Mouse (Mus musculus) forebrain, embryonic 12.5 days (tissue): ENCODE measurements around the gene Gse1. TPM values are rescaled to one million over a fixed set of nuclear protein-coding genes. Genes with fewer than 3 reads are reported as not detected.

ENCODE experiments used
- ATAC-seq: fragments of 200-750 bp; cut with Nextera tagmentation; 2 replicates; pipeline ENCODE4 v1.8.0; 2017; ENCODE audit warnings: moderate TSS enrichment; ENCODE audit not compliant: low FRiP score
- H3K27ac ChIP-seq: fragments of 300-500 bp; sonication (generic); 2 replicates; pipeline ENCODE4 v1.5.1; 2016; ENCODE audit warnings: mild to moderate bottlenecking
- H3K27me3 ChIP-seq: fragments of 300-500 bp; sonication (generic); 2 replicates; pipeline ENCODE4 v1.6.1; 2016; ENCODE audit warnings: mild to moderate bottlenecking
- H3K36me3 ChIP-seq: fragments of 300-500 bp; sonication (generic); replicated peaks from 2 replicates; pipeline ENCODE4 v1.6.1; 2016; ENCODE audit warnings: mild to moderate bottlenecking
- H3K4me1 ChIP-seq: fragments of 300-500 bp; sonication (generic); 2 replicates; pipeline ENCODE4 v1.6.1; 2016
- H3K4me2 ChIP-seq: fragments of 300-500 bp; sonication (generic); 2 replicates; pipeline ENCODE4 v1.6.1; 2016; ENCODE audit warnings: mild to moderate bottlenecking, moderate library complexity
- H3K4me3 ChIP-seq: fragments of 300-500 bp; sonication (generic); replicated peaks from 2 replicates; pipeline ENCODE4 v1.5.1; 2016; ENCODE audit warnings: mild to moderate bottlenecking
- H3K9ac ChIP-seq: fragments of 300-500 bp; sonication (generic); 2 replicates; pipeline ENCODE4 v1.6.1; 2016; ENCODE audit warnings: mild to moderate bottlenecking
- H3K9me3 ChIP-seq: fragments of 300-500 bp; sonication (generic); 2 replicates; pipeline ENCODE4 v1.6.1; 2016
- WGBS: fragments of 180-500 bp; shearing (Covaris S2); methylation state at CpG from one replicate; pipeline ENCODE4 v1.1.7; 2016; 5-methylcytosine and 5-hydroxymethylcytosine counted together
- polyA plus RNA-seq: library from polyadenylated mRNA; unstranded; fragments of >200 nt; fragmentation: Nextera tagmentation; extraction: Ambion mirVana; gene quantifications from 2 replicates; pipeline ENCODE4 v1.2.1, GENCODE M21; 2016

Gene Gse1
- polyA plus RNA-seq, 1 experiment from 2014 or later = 20.4 TPM

DNA sequence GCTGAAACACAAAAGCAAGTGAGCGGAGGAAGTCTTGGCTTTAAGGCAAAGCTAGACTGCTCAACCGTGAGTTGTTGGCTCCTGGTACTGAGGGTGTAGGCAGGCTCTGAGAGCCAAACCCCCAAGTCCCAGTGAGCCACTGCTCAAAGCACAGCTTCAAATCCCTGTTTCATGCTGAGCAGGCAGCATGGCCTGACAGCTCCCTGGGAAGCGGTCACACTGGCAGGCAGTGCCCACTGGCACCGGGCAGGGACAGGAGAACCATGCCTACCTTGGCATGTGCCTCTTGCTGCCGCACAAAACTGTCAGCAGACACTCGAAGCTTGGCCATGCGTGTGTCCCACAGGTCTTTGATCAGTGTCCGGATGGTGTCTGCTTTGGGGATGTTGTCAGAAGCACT is 353.6 kb downstream of the Gse1 start:
- 95% methylated on average over 8 of the region's 8 CpGs for WGBS
- no peak overlapping the region for H3K9ac ChIP-seq
- no peaks in the 10 kb centered on the region for H3K9me3 ChIP-seq
- H3K4me1 ChIP-seq = no peaks in the 10 kb centered on the region
- H3K4me2 ChIP-seq = no peak overlapping the region
- H3K27ac ChIP-seq = peak overlapping the region; percentile 32; the same call in 1 of the 2 replicates
- no peak for ATAC-seq
- H3K4me3 ChIP-seq = no peak overlapping the region
- H3K27me3 ChIP-seq = no peaks in the 10 kb centered on the region
- H3K36me3 ChIP-seq = peaks cover 66% of the 10 kb centered on the region

DNA sequence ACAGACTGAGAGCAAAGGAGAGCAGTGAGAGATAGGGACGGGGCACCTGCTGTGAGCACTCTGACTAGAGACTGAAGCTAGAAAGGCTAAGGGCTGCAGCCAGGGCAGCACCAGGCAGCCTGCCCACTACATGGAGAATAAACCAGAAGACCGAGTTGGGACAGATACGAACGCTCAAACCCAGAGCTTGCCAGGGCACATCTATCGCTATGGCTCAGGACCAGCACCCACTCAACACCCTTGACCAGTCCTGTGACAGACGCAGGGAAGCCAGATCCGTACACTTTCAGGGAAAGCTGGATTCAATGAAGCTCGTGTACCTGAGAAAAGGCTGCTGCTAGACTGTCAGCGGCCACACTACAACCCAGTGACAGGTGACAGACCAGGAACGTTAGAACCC is 357.3 kb downstream of the Gse1 start:
- H3K4me1 ChIP-seq = peaks cover 23% of the 10 kb centered on the region
- 0 out of 2 replicates have a peak overlapping the region, but pooled peaks have one; percentile 25 for H3K27ac ChIP-seq
- no peak overlapping the region for H3K4me3 ChIP-seq
- no peak for ATAC-seq
- H3K9me3 ChIP-seq = no peaks in the 10 kb centered on the region
- no peak overlapping the region for H3K4me2 ChIP-seq
- WGBS = 94% methylated on average over 10 of the region's 10 CpGs
- H3K36me3 ChIP-seq = peaks cover 30% of the 10 kb centered on the region
- H3K27me3 ChIP-seq = no peaks in the 10 kb centered on the region
- no peak overlapping the region for H3K9ac ChIP-seq

DNA sequence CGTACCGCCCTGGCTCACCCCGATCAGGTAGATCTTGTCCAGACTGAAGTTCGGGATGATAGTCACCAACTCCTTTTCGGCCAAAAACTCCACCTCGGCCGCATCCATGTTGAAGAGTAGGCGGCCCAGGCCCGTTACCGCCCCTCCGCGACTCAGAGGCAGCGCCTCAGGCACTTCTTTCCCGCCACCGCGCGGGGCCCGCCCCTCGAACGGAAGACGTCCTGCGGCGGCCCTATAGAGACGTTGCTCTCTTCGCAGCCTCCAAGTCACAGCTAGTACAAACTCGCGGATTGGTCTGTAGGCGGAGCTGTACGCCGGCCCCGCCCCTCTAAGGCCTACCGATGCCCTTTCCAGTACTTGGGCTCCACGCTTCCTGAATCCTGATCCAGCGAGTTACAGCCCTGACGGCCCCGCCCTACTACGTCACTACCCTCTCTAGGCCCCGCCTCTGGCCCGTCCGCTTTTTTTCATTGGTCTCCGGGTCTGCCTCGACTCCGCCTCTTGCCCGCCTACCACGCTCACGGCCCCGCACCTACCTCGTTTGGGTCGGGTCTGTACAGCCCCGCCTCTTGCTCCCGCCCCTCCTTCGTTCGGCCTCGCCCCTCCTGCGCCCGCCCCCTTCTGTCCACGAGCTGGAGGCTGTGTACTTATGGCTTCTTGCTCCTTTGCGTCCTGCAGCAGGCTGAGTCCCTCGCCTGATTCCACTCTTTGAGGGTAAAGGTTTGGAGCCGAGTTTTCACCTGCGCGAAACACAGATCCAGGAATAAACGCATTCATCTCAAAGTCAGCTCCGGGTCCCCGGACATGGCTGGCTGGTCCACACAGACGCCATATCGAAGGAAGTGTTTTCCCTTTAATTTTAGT is 360.9 kb downstream of the Gse1 start, which contains the start of gene Gins2:
Gene Gins2 (minus strand): TSS at position 397 of the 864 bp plus-strand sequence.
- Histone ChIP-seq H3K27me3 (no peaks in the 10 kb centered on the region), H3K4me1 (peaks cover 28% of the 10 kb centered on the region), H3K4me3 (peak within 1 kb of the TSS; percentile 65), H3K4me2 (peak within 1 kb of the TSS; percentile 94), H3K27ac (peak within 1 kb of the TSS; percentile 61), H3K36me3 (peaks cover 11% of the 10 kb centered on the region; the same call in 1 of the 2 replicates), H3K9me3 (no peaks in the 10 kb centered on the region), H3K9ac (peak within 1 kb of the TSS; percentile 71)
- ATAC-seq = peak; percentile 98
- under 1% methylated on average over 67 of the region's 67 CpGs for WGBS

DNA sequence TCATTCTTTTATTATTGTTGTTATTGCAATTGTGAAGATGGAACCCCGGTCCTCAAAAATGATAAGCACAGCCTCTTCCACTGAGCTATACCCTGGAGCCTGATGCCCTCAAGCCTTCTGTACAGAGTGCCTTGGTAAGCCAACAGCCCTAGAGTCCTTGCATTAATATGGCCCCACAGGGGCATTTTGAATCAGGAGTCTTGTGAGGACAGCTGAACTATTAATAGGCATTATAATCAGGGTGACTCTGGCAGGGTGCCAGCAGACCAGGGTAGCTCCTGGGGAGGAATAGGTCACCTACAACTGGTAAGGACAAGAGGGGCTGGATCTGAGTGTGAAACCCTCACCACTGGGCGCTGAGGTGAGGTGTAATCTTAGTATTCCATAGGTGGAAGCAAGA is 361.7 kb downstream of the Gse1 start:
- Histone ChIP-seq H3K9ac (peak overlapping the region; percentile 51), H3K4me2 (peak overlapping the region; percentile 94), H3K36me3 (peaks cover 5% of the 10 kb centered on the region; the same call in 1 of the 2 replicates), H3K9me3 (no peaks in the 10 kb centered on the region), H3K4me3 (peak overlapping the region; percentile 43), H3K27ac (no peak overlapping the region), H3K27me3 (no peaks in the 10 kb centered on the region), H3K4me1 (peaks cover 28% of the 10 kb centered on the region)
- WGBS = 52% methylated on average over 2 of the region's 2 CpGs
- ATAC-seq = no peak

DNA sequence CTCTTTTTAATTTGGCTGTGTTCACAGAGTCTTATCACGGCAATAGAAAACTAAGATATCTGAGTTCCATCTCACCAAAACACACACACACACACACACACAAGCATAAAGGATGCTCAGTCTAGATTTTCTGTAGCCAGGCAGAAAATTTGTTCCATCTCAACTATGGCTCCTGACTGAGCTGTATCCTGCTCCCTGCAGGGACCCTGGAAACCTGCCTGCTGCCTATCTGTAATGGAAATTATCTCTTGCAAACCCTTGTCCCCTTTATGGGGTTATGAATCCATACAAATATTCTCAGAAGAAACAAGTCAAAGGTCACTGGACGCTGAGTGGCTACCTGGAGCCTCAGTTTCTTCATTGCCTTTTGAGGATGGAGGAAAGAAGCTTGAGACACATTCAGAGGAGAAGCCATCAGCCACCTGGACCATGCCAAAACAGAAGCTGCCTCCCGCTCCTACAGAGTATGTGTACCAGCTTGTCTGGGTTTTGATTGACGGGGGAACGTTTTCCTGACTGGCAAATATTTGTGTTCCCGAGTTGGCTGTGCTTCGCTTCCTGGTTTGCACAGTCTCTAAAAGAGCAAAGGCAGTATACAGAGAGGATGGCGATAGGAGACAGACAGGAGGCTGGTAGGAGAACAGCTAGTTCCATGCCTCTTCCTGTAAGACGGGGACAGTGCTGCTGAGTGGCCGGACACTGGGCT is 363.5 kb downstream of the Gse1 start:
- Histone ChIP-seq H3K27ac (no peak overlapping the region), H3K36me3 (no peaks in the 10 kb centered on the region), H3K4me3 (no peak overlapping the region), H3K9me3 (no peaks in the 10 kb centered on the region), H3K27me3 (peaks cover 6% of the 10 kb centered on the region; the same call in 1 of the 2 replicates), H3K4me2 (no peak overlapping the region), H3K4me1 (peaks cover 28% of the 10 kb centered on the region), H3K9ac (no peak overlapping the region)
- ATAC-seq = no peak
- 79% methylated on average over 10 of the region's 10 CpGs for WGBS

DNA sequence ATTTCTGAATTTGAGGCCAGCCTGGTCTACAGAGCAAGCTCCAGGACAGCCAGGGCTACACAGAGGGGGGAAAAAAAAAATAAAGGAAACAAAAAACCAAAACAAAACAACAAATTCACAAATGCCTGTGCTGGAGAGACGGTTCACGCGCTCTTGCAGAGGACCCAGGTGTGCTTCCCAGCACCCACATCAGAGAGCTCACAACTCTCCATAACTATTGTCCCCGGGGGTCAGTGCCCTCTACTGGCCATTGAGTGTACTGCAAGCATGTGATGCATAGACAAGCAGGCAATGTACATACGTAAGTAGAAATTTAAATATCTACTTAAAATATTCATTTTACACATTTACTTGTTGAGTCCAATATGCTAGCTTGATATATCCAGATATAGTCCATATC is 366.3 kb downstream of the Gse1 start:
- peaks cover 18% of the 10 kb centered on the region for H3K4me1 ChIP-seq
- no peaks in the 10 kb centered on the region for H3K36me3 ChIP-seq
- peaks cover 21% of the 10 kb centered on the region; the same call in 1 of the 2 replicates for H3K27me3 ChIP-seq
- no peak overlapping the region for H3K27ac ChIP-seq
- no peak for ATAC-seq
- 92% methylated on average over 5 of the region's 5 CpGs for WGBS
- H3K4me2 ChIP-seq = no peak overlapping the region
- no peaks in the 10 kb centered on the region for H3K9me3 ChIP-seq
- no peak overlapping the region for H3K4me3 ChIP-seq
- no peak overlapping the region for H3K9ac ChIP-seq

DNA sequence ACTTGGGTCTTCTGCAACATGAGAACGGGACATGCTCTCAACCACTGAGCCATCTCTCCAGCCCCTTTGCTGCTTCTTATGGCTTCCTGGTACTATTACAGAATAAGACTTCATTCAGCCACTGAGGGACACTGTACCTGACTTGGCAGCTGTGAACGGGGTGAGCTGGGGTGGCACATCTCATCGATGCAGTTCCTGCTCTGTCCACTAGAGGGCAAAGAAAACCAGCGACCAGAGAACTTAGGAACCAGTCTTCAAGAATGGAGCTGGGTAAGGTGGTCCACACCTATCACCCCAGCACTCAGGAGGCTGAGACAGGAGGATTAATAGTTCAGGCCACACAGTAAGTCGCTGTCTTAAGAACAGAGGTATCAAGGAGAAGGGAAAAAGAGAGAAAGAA is 367.7 kb downstream of the Gse1 start:
- ATAC-seq = no peak
- H3K27me3 ChIP-seq = peaks cover 21% of the 10 kb centered on the region; the same call in 1 of the 2 replicates
- no peaks in the 10 kb centered on the region for H3K9me3 ChIP-seq
- H3K4me2 ChIP-seq = no peak overlapping the region
- H3K27ac ChIP-seq = no peak overlapping the region
- peaks cover 12% of the 10 kb centered on the region for H3K4me1 ChIP-seq
- H3K36me3 ChIP-seq = no peaks in the 10 kb centered on the region
- no peak overlapping the region for H3K9ac ChIP-seq
- H3K4me3 ChIP-seq = no peak overlapping the region
- 11% methylated on average over 5 of the region's 5 CpGs for WGBS

DNA sequence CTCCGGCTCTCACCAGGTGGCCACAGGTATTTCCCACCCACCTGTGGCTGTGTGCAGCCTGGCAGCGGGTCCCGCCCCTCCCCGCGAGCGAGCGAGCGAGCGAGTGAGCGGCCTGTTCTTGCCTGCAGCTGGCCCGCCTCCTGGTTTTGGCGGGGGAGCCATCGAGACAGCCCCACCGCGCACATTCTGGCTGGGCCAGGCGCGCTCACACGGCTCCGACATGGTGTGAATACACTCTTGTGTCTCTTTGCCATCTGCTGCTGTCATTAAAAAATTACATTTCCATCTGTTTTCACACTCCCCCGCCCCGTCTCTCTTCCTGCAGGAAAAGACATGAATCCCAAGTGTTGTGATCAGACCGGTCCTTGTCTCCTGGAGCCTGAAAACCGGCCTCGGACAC is 370.3 kb downstream of the Gse1 start:
- Histone ChIP-seq H3K4me3 (no peak overlapping the region), H3K4me2 (peak overlapping the region; percentile 8; the same call in 1 of the 2 replicates), H3K9me3 (no peaks in the 10 kb centered on the region), H3K9ac (no peak overlapping the region), H3K4me1 (peaks cover 18% of the 10 kb centered on the region), H3K36me3 (no peaks in the 10 kb centered on the region), H3K27me3 (peaks cover 21% of the 10 kb centered on the region; the same call in 1 of the 2 replicates), H3K27ac (peak overlapping the region; percentile 46; the same call in 1 of the 2 replicates)
- WGBS = 30% methylated on average over 24 of the region's 24 CpGs
- ATAC-seq = no peak; the same call in 1 of the 2 replicates

DNA sequence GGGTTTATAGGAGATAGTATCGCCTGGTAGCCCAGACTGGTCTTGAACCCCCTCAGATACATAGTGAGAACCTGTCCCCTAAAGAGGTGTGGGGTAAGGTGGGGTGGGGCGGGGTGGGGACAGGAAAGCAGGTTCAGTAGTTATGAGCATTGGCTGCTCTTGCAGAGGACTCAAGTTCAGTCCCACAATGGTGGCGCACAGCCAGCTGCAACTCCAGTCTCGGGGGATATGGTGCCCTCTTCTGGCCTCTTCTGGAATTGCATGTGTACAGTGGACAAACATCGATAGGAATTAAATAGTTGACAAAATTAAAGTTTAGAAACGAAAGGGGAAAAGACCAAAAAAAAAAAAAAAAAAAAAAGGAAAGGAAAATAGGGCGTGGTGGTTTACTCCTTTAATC is 371.2 kb downstream of the Gse1 start:
- ATAC-seq = no peak
- Histone ChIP-seq H3K4me3 (no peak overlapping the region), H3K9me3 (no peaks in the 10 kb centered on the region)

DNA sequence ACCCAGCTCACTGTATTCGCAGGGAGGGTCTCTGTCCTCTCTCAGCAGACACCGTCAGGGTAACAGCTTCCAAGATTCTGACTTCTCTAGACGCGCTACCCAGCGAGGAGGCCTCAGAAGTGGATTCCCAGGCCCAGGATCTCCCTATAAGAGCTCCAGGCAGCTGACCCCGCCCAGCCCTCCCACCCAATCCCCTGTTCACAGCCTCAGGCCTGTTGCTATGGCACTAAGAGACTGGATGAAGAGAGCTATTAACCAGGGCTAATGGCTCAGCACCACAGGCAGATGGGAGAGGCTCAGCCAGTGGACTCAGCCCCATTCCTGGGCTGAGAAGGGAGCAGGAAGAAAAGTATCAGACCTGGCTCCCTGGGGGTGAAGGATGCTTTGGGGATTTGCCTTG is 374.4 kb downstream of the Gse1 start:
- H3K9me3 ChIP-seq = no peaks in the 10 kb centered on the region
- peak; percentile 47; the same call in 1 of the 2 replicates for ATAC-seq
- H3K4me3 ChIP-seq = no peak overlapping the region
- 35% methylated on average over 6 of the region's 6 CpGs for WGBS
- H3K27ac ChIP-seq = peak overlapping the region; percentile 44
- no peak overlapping the region for H3K9ac ChIP-seq
- H3K4me1 ChIP-seq = peaks cover 21% of the 10 kb centered on the region
- H3K36me3 ChIP-seq = no peaks in the 10 kb centered on the region
- 0 out of 2 replicates have a peak overlapping the region, but pooled peaks have one; percentile 1 for H3K4me2 ChIP-seq
- peaks cover 13% of the 10 kb centered on the region; the same call in 1 of the 2 replicates for H3K27me3 ChIP-seq

More for the DNA sequence above, 371.2 kb downstream of the Gse1 start:
- H3K36me3 ChIP-seq = no peaks in the 10 kb centered on the region
- H3K27me3 ChIP-seq = peaks cover 21% of the 10 kb centered on the region; the same call in 1 of the 2 replicates
- H3K9ac ChIP-seq = no peak overlapping the region
- peaks cover 18% of the 10 kb centered on the region for H3K4me1 ChIP-seq
- 52% methylated on average over 7 of the region's 7 CpGs for WGBS
- H3K4me2 ChIP-seq = no peak overlapping the region
- H3K27ac ChIP-seq = no peak overlapping the region

DNA sequence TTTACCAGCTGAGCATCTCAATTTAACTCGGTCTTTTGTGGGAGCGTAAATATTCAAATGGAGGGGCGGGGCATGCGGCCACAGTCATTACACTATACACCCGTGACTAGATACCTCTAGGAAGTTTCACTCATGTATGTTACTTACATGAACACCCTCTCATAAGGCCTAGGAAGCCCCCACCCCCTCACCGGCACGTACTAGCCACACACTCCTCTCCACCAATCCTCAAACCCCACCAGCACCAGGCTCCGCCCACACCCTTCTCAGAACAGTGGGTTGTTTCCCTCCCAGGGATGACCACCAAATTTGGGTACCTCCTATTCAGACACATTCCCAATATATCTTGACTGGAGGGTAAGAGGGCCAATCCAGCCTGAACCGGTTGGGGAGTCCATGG is 379.2 kb downstream of the Gse1 start:
- Histone ChIP-seq H3K9me3 (no peaks in the 10 kb centered on the region), H3K4me1 (peaks cover 10% of the 10 kb centered on the region), H3K4me2 (no peak overlapping the region), H3K27ac (no peak overlapping the region), H3K27me3 (0 out of 2 replicates have a peak, but pooled peaks cover 8% of the 10 kb centered on the region), H3K36me3 (no peaks in the 10 kb centered on the region), H3K9ac (no peak overlapping the region), H3K4me3 (no peak overlapping the region)
- ATAC-seq = peak; percentile 24; the same call in 1 of the 2 replicates
- WGBS = 86% methylated on average over 9 of the region's 9 CpGs

DNA sequence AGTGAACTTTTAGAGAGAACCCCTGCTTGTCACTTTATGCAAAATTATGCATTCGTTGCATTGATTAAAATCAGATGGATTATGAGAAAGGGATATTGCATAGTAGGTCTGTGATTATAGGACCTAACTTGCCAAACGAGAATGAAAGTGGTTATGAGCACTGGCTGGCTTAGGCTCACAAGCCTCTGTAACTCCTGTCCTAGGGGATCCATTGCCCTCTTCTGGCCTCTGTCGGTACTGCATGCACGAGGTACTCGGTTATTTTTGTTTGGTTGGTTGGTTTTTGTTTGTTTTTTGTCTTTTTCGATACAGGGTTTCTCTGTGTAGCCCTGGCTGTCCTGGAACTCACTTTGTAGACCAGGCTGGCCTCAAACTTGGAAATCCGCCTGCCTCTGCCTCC is 379.6 kb downstream of the Gse1 start:
- Histone ChIP-seq H3K4me3 (no peak overlapping the region), H3K27ac (no peak overlapping the region), H3K9ac (no peak overlapping the region), H3K4me2 (no peak overlapping the region), H3K9me3 (no peaks in the 10 kb centered on the region), H3K4me1 (peaks cover 6% of the 10 kb centered on the region), H3K36me3 (no peaks in the 10 kb centered on the region), H3K27me3 (0 out of 2 replicates have a peak, but pooled peaks cover 8% of the 10 kb centered on the region)
- ATAC-seq = peak; percentile 61; the same call in 1 of the 2 replicates
- WGBS = 9% methylated on average over 7 of the region's 7 CpGs
